Mouse (Mus musculus) brain, adult 2 months (tissue): ENCODE data around the gene Sugct.

ENCODE experiments used
- DNase-seq: peaks from one replicate; pipeline ENCODE4 v3.0.0; 2011; ENCODE audit warnings: low read depth, low spot score

Gene Sugct

DNA sequence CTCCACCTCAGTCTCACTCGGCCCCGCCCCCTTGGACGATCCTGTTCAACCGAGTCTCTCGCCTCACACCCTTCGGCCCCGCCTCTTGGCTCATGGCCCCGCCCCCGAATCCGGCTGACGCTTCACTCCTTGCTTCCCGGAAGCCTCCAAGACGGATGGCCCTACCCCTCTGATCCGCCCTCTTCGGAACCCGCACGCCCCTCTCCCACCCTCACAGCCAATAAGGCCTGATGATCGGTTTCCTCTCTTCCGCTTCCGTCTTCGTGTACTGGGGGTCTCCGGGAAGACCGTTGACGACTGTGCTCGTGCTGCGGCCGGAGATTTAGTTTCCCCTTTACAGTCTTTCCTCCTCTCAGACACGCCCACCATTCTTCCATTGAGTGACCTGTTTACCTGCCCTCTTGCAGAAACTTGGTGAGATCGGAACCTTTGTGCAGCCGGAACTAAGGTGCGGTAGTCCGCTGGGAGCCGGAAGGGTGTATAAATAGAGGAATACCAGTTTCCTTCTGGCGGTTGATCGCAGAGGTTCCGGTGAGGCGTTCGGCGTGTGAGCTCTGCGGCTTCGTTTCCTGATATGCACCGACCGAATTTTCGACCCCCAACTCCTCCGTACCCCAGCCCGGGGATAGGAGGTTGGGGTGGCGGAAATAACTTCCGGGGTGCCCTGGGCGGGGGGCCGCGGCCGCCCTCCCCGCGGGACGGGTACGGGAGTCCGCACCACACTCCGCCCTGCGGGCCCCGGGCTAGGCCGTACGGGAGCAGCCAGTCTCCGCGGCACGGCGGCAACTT is at the start of gene Sugct, which contains the start of gene Mplkip:
Gene Sugct (minus strand): TSS at position 643 of the 789 bp plus-strand sequence.
Gene Mplkip (plus strand): TSS at position 282 of the 789 bp plus-strand sequence.
- peak; percentile 100 for DNase-seq

DNA sequence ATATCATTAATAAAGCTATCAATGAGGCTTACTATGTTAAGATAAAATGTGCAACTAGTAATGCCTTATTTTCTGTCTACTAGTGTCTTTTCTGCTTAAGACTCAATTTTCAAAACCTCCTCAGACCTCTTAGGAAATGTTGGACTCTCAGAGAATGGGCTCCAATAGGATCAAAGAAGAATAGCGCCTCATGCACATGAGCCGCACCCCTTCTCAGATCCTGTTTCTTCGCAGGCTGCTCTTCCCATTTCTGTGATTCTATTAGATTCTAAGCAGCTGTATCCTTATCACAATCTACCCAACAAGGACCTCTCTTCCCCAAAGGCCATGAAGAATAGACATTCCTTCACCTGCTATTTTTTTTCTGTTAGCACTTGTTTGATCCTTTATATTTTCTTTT is 33.4 kb upstream of the Sugct start:
- DNase-seq: no peak

DNA sequence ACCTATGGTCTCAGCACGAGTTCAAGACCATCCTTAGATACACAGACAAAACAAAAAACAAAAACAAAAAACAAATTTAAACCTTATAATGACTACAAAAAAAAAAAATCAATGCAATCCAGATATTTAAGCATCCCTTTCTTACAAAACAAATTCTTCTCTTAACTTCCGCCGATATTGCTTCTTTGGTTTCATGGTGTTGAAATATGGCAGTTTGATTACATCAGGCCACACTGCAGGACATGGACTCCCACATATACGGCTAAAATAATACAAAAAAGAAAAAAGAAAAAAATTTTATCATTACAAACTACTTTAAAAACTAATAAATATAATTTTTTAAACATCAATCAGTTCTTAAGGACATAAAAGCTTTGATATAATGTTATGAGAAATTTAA is 32.6 kb upstream of the Sugct start:
- no peak for DNase-seq

- no peak for DNase-seq
Observed at GRCm38 (mm10) chr13:17717357-17717756, 22.0 kb upstream of the Sugct start.

DNA sequence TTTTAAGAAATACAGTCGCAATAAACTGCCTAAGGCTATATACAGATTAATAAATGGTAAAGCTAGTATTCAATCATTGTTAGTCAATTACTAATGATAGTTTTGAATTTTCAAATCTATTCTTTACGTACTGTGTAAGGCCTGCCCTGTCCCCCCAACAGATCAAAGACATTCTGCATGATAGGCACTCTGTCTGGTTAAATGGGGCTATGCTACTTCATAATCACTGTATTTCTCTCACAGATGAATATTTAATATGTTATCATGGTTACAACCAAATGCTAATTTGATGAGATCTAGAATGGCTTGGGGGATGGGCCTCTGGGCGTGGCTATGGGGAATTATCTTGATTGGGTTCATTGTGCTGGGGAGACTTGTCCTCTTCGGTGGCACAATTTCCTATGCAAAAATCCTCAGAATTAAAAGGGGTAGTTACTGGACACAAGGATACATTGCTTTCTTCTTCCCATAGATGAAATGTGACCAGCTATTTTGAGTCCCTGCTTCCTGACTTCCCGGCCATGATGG is 13.5 kb upstream of the Sugct start:
- DNase-seq: no peak

GRCm38 (mm10) chr13:17705188-17705826 is 10.0 kb upstream of the Sugct start:
- peak; percentile 75 for DNase-seq

- no peak for DNase-seq
Observed at GRCm38 (mm10) chr13:17702311-17702710, 7.0 kb upstream of the Sugct start.

GRCm38 (mm10) chr13:17701322-17701721 is 6.0 kb upstream of the Sugct start:
- no peak for DNase-seq

DNA sequence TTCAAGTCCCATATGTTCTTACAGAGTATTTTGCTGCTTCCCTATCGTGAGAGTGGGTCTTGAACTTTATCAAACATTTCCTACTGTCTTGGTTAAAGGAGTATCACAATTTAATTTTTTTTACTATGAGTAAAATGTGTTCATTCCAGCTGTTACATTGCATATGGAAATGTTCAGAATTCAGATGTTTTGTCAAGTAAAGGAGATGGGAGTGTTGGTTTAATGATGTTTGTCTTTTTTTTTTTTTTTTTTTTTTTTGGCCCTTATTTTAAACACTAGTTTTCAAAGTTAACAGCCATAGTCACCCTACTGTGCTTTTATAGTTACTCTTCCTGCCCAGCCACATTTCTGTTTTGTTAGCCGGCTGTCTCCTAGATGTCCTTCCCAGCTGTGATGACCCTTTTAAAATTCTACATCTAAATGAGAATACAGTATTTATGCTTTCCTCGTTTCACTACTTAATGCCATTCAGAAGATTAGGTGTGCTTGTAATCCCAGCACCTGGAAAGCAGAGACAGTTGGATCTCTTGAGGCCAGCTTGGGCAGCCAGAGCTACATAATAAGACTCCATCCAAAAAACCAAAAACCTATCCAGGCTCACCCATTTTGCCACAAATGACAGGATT is 4.8 kb upstream of the Sugct start:
- DNase-seq: no peak

- peak; percentile 25 for DNase-seq
Observed at GRCm38 (mm10) chr13:17695898-17696580, 686 bp upstream of the Sugct start.

DNA sequence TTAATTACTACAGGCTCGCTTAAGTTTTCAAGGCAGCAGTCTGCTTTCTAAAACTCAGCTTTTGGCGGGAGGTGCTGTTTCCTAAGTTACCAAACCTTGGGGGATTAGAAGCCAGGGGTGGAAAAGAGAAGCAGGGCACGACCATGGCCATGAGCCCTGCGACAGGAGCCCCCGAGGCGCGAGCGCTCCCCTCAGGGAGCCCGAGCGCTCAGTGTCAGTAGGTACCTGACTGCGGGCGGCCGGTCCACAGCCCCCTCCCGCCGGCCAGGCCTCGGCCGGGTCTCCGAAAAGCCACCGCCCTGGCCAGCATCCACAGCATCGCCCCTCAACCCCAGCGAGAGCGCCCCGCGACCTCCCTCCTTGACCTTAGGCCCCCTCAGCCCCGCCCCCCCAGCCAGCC is 939 bp downstream of the Sugct start:
- DNase-seq: peak; percentile 32

- peak; percentile 67 for DNase-seq
Observed at GRCm38 (mm10) chr13:17693816-17694215, 1.5 kb downstream of the Sugct start.

- DNase-seq: no peak
Observed at GRCm38 (mm10) chr13:17691436-17691835, 3.9 kb downstream of the Sugct start.

GRCm38 (mm10) chr13:17690686-17691085 is 4.7 kb downstream of the Sugct start:
- DNase-seq: no peak

- no peak for DNase-seq
Observed at GRCm38 (mm10) chr13:17689461-17689860, 5.9 kb downstream of the Sugct start.

- no peak for DNase-seq
Observed at GRCm38 (mm10) chr13:17671122-17671521, 24.2 kb downstream of the Sugct start.

DNA sequence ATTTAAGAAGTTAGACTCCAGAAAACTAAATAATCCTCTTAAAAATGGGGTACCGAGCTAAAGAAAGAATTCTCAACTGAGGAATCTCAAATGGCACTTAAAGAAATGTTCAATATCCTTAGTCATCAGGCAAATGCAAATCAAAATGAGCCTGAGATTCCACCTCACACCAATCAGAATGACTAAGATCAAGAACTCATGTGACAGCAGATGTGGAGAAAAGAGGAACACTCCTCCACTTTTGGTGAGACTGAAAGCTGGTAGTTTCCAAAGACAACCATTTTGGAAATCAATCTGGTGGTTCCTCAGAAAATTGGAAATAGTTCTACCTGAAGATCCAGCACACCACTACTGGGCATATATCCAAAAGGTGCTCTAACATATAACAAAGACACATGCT is 28.0 kb downstream of the Sugct start:
- no peak for DNase-seq

GRCm38 (mm10) chr13:17642294-17642693 is 53.1 kb downstream of the Sugct start:
- DNase-seq: peak; percentile 7

- DNase-seq: no peak
Observed at GRCm38 (mm10) chr13:17638008-17638407, 57.3 kb downstream of the Sugct start.

GRCm38 (mm10) chr13:17627108-17627507 is 68.2 kb downstream of the Sugct start:
- DNase-seq: no peak

DNA sequence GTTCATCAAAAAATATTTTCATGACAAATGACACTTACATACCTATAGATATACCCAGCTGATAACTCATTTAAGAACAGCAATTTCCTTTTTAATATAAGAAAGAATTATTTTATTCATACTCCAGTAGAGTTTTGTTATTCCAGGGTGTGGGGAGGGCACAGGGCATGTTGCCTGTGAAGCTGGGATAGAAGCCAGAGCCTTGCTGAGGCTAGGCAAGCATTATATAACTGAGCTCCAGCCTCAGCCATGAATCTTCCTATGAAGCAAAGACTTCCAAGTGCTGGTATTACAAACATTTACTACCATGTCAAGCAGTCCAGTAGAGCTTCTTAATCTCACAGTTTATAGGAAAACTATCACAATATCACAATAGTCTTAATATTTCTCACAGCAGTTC is 70.4 kb downstream of the Sugct start:
- DNase-seq: no peak

DNA sequence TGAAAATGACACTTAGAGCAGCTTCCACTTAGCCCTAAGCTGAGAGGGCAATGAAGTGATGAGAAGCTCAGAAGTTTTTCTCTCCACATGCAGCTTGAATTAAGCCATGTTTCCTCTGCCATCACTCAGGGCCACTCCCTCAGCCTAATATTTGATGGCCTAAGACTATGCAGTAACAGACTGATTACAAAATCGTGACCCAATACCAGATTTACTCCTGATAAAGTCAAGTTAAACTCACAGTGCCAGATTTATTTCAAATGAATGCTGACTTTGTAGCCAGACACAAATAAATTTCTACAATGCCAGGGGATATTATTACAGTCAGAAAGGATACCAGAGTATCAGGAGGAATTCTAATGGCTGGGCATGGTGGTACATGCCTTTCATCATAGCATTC is 89.1 kb downstream of the Sugct start:
- no peak for DNase-seq
